Mouse (Mus musculus): ENCODE data around the gene Acvr2b.

GRCm38 (mm10) chr9:119388956-119389355, 13.0 kb upstream of the Acvr2b start:
- TF ChIP-seq GATA1 (IDR thresholded peaks at IDR 0.05; ENCODE audit: low read length) (no peak), TAL1 (IDR thresholded peaks at IDR 0.05; ENCODE audit: low read length) (no peak)

Data from erythroblast, embryonic 14.5 days (primary cell).